Mouse (Mus musculus) neural tube, embryonic 12.5 days (tissue): ENCODE results near the gene Gm28308. TPM values are rescaled to one million over a fixed set of nuclear protein-coding genes. Genes with fewer than 3 reads are reported as not detected.

Source experiments
- ATAC-seq: fragments of 200-750 bp; cut with Nextera tagmentation; 2 replicates; pipeline ENCODE4 v1.8.0; 2017; ENCODE audit warnings: low read depth, mild to moderate bottlenecking, moderate TSS enrichment, moderate library complexity; ENCODE audit not compliant: low FRiP score
- H3K27ac ChIP-seq: fragments of 300-500 bp; sonication (generic); 2 replicates; pipeline ENCODE4 v1.5.1; 2016
- H3K27me3 ChIP-seq: fragments of 300-500 bp; sonication (generic); replicated peaks from 2 replicates; pipeline ENCODE4 v1.6.1; 2016; ENCODE audit warnings: mild to moderate bottlenecking
- H3K36me3 ChIP-seq: fragments of 300-500 bp; sonication (generic); 2 replicates; pipeline ENCODE4 v1.6.1; 2016; ENCODE audit warnings: mild to moderate bottlenecking
- H3K4me1 ChIP-seq: fragments of 300-500 bp; sonication (generic); 2 replicates; pipeline ENCODE4 v1.6.1; 2016
- H3K4me2 ChIP-seq: fragments of 300-500 bp; sonication (generic); replicated peaks from 2 replicates; pipeline ENCODE4 v1.6.1; 2016; ENCODE audit warnings: mild to moderate bottlenecking
- H3K4me3 ChIP-seq: fragments of 300-500 bp; sonication (generic); 2 replicates; pipeline ENCODE4 v1.5.1; 2016
- H3K9ac ChIP-seq: fragments of 300-500 bp; sonication (generic); 2 replicates; pipeline ENCODE4 v1.6.1; 2016; ENCODE audit warnings: mild to moderate bottlenecking
- H3K9me3 ChIP-seq: fragments of 300-500 bp; sonication (generic); 2 replicates; pipeline ENCODE4 v1.6.1; 2016; ENCODE audit warnings: mild to moderate bottlenecking
- WGBS: fragments of 180-500 bp; shearing (Covaris S2); methylation state at CpG from one replicate; pipeline ENCODE4 v1.1.7; 2016; 5-methylcytosine and 5-hydroxymethylcytosine counted together
- polyA plus RNA-seq: library from polyadenylated mRNA; unstranded; fragments of >200 nt; fragmentation: Nextera tagmentation; extraction: Ambion mirVana; gene quantifications from 2 replicates; pipeline ENCODE4 v1.2.1, GENCODE M21; 2016

Gene Gm28308
- polyA plus RNA-seq, 1 experiment from 2014 or later: not detected

DNA sequence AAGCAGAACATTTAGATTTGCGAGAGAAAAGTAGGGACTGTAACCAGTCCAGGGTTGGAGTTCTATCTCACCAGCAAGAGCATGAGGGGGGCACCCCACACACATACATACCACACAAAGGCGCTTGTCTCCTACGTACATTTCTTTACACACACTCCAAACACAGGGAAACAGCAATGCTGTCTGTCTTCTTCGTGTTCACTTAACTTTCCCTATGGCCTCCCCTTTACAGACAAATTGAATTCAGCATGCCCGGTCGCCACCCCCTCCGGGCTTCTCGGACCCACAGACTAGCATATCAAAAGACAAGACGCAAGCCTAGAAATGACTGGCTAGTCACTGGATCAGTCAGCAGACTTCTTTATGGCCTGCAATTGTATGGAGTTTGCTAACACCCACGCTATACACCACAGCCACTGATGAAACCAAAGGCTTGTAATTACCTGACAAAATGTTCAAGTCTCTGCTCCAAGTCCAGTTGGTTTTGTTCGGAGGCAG, 32.9 kb downstream of the Gm28308 start:
- H3K9ac ChIP-seq: peak overlapping the region; percentile 93
- no peaks in the 10 kb centered on the region for H3K27me3 ChIP-seq
- WGBS: 3% methylated on average over 11 of the region's 11 CpGs

DNA sequence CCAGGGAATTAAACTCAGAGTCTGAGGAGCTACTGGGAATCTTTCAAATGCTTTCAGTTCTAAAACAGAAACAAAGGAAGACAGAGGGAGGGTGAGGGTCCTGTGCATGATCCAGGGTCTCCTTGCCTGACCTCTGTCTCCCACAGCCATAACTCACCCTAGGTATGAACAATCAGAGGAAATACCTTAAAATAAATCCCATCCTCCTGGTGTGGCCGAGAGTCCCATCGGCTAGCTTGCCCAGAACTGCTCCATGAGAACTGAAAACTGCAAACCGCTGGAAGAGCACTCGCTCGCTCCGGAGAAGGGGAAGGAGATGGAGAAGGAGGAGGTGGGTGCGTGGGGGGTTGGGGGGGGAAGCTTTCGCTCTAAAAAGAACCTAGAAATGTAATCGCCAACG, 33.4 kb downstream of the Gm28308 start:
- 2% methylated on average over 10 of the region's 10 CpGs for WGBS
- H3K4me1 ChIP-seq: peaks cover 91% of the 10 kb centered on the region
- H3K9ac ChIP-seq: peak overlapping the region; percentile 93
- H3K27me3 ChIP-seq: no peaks in the 10 kb centered on the region
- no peaks in the 10 kb centered on the region for H3K9me3 ChIP-seq
- ATAC-seq: no peak
- peak overlapping the region; percentile 100 for H3K27ac ChIP-seq
- H3K4me2 ChIP-seq: peak overlapping the region; percentile 99
- peaks cover 14% of the 10 kb centered on the region for H3K36me3 ChIP-seq
- peak overlapping the region; percentile 78 for H3K4me3 ChIP-seq

More for the DNA sequence above, 32.9 kb downstream of the Gm28308 start:
- Histone ChIP-seq H3K4me3 (peak overlapping the region; percentile 78), H3K36me3 (peaks cover 14% of the 10 kb centered on the region), H3K27ac (peak overlapping the region; percentile 100), H3K4me1 (peaks cover 92% of the 10 kb centered on the region), H3K4me2 (peak overlapping the region; percentile 99), H3K9me3 (no peaks in the 10 kb centered on the region)
- no peak for ATAC-seq

DNA sequence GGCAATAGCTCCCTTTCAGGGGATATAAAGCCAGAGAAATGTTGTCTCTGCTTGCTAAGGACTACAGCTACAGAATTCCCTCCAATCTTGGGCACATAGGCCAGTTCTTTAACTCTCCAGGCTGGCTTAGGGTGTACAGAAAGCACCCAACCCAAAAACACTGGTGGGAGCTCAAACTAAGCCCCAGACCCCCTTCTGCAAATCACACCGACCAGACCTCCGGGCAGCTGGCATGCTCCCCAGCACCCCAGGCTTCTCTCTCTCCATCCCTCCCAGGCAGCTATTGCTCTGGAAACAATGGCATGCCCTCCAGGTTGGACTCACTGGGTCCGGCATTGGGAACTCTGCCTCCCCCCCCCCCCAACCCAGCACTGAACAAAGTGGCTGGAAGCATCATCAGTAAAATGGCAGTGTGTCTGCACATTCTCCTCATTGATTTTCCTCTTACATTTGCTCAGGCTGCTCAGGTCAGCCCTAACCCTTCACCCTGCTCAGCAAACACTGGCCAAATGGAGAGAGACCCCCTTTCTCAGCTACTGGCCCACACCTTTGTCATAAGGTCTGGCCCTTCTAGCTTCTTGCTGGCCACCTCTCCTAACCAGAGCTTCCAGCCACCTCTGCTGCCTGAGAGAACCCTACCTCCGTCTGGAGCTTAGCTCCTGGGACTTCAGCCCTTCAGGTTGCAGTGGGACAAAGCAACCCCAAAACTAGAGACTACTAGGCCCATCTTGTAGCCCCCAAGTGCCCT, 34.0 kb downstream of the Gm28308 start:
- H3K4me1 ChIP-seq: peaks cover 88% of the 10 kb centered on the region
- peaks cover 14% of the 10 kb centered on the region for H3K36me3 ChIP-seq
- H3K27me3 ChIP-seq: no peaks in the 10 kb centered on the region
- H3K4me2 ChIP-seq: peak overlapping the region; percentile 99
- H3K27ac ChIP-seq: peak overlapping the region; percentile 100
- ATAC-seq: no peak
- H3K9ac ChIP-seq: peak overlapping the region; percentile 93
- peak overlapping the region; percentile 78 for H3K4me3 ChIP-seq
- under 1% methylated on average over 4 of the region's 4 CpGs for WGBS
- no peaks in the 10 kb centered on the region for H3K9me3 ChIP-seq

DNA sequence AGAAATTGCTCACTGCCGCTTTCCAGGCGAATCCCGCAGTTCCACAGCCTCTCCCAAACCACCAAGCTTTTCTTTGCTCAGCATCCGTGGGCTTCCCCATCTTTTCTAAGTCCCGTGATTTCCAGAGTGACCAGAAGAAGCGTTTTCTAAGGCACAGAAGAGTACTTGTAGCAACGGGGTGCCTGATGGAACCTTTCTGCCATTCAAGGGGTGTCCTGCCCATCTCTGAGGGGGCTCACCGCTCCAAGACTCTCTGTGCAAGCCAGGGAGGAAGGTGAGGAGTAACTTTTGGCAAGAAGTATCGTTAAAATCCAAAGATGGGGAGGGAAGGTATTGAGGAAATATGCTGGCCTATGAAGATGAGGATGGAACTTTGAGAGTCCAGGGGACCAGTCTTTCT, 35.3 kb downstream of the Gm28308 start:
- peak overlapping the region; percentile 99 for H3K4me2 ChIP-seq
- peak overlapping the region; percentile 78 for H3K4me3 ChIP-seq
- no peaks in the 10 kb centered on the region for H3K27me3 ChIP-seq
- peak overlapping the region; percentile 100 for H3K27ac ChIP-seq
- H3K9ac ChIP-seq: peak overlapping the region; percentile 93
- H3K9me3 ChIP-seq: no peaks in the 10 kb centered on the region
- WGBS: 3% methylated on average over 9 of the region's 9 CpGs
- H3K36me3 ChIP-seq: peaks cover 14% of the 10 kb centered on the region
- H3K4me1 ChIP-seq: peaks cover 85% of the 10 kb centered on the region
- no peak for ATAC-seq

DNA sequence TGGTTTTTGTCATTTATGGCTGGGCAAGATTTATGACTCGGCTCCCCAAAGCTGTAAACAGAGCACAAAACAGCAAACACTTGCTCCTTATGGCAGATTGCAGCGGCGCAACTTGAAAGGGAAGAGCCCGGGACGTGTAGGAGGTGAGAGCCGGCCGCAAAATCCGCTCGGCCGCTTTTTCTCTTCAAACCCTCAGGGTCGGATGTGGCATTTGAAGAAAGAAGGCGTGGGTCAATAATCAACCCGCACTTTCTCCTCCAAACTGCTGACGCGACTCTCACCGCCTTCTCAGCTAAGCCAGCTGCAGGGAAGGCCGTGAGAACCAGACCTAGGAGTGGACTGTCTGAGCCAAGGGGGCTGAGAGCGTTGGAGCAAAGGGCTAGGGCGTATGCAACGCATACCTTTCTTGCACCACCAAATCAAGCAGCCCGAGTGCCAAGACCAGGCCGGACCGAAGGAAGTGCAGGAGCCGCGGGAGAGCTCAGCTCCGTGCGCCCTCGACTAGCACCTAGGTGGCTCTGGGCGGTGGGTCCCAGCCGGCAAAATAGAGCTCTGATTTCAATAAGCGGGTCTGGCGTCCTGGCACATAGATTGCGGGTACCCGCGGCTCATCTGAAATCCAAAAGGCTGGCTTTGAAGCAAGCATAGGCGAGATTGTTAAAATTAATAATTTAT, 35.9 kb downstream of the Gm28308 start, which contains the start of gene 5730596B20Rik:
TSS of gene 5730596B20Rik (plus strand) at position 438 of the 675 bp plus-strand sequence.
- Histone ChIP-seq H3K36me3 (peaks cover 15% of the 10 kb centered on the region), H3K4me1 (peaks cover 83% of the 10 kb centered on the region), H3K9me3 (no peaks in the 10 kb centered on the region), H3K4me2 (peak within 1 kb of the TSS; percentile 99), H3K27ac (peak within 1 kb of the TSS; percentile 100), H3K4me3 (peak within 1 kb of the TSS; percentile 78), H3K27me3 (no peaks in the 10 kb centered on the region), H3K9ac (peak within 1 kb of the TSS; percentile 93)
- ATAC-seq: peak; percentile 38
- WGBS: under 1% methylated on average over 36 of the region's 36 CpGs

DNA sequence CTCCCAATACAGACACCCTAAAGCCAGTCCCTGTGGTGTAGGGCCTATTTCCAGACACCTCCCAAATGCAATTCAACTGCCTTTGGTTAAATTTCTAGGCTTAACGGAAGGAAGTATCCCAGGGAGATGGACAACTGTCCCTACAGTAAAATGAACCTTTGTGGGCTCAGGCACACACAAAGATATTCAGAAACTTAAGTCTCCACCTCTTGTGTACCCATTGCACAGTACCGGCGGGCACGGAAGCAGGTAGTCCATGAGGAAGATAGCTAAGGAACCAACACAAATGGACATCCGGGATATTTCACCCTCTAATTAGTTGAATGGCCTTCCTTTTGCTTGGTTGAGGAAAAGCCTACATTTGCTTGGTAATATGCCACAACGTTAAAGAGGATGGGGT, 36.7 kb downstream of the Gm28308 start:
- Histone ChIP-seq H3K9me3 (no peaks in the 10 kb centered on the region), H3K36me3 (peaks cover 13% of the 10 kb centered on the region; the same call in 1 of the 2 replicates), H3K4me3 (peak overlapping the region; percentile 78), H3K4me2 (peak overlapping the region; percentile 99), H3K27me3 (no peaks in the 10 kb centered on the region), H3K4me1 (peaks cover 83% of the 10 kb centered on the region), H3K9ac (peak overlapping the region; percentile 93), H3K27ac (peak overlapping the region; percentile 100)
- under 1% methylated on average over 6 of the region's 6 CpGs for WGBS
- ATAC-seq: no peak

DNA sequence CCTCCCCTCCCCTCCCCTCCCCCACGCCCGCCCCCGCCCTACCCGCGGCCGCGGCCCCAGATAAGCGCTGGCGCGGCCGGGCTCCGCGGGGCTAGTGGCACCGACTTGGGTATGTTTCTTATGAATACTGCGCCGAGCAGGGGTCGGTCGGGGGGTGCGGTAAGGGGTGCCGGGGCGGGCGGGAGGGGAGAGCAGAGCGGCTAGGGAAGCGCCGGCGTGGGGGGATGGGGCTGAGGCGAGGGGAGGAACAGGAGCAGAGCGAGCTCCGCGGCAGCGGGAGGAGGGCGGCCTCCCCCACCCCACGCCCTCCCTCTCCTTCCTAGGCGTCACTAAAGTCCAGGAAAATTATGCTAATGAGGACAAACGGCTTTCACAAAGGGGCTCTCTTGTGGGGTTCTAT, 37.3 kb downstream of the Gm28308 start:
- H3K4me2 ChIP-seq: peak overlapping the region; percentile 99
- H3K36me3 ChIP-seq: peaks cover 7% of the 10 kb centered on the region; the same call in 1 of the 2 replicates
- H3K9ac ChIP-seq: peak overlapping the region; percentile 93

DNA sequence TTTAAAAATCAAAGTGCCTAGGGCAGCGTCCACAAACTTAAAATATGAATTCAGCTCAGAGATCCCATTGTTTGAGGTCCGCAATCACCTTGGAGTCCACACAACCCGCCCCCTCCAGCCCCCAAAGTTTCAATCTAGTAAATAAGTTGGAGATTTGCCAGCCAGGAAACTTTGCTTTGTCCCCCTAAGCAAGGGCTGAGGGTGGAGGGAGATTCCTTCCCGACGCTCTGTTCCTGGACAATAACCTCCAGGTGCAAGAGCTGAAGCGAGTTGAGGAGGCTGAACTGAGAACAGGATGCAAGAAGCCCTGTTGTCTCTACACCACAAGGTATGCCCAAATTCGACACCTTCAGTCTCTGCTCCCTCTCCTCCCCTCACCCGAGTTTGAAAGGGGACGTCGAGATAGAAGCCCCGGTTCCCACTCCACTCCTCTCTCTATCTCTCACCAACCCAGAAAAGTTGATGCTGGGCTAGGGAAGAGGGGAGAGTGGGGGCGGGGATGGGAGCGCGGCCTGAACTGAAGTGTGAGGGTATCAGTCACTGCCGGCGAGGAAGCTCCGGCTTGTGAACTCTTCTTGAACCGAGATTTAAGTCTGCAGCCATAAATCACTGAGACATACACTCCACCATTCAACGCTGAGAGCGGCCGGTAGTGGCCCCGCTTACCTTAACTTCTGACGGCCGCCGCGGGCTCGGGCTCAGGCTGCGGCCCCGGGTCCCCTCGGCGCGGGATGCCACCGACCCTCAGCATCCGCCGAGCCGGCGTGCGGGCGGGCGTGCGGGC, 38.0 kb downstream of the Gm28308 start:
- Histone ChIP-seq H3K9me3 (no peaks in the 10 kb centered on the region), H3K4me1 (peaks cover 83% of the 10 kb centered on the region), H3K36me3 (peaks cover 12% of the 10 kb centered on the region), H3K9ac (peak overlapping the region; percentile 93), H3K27me3 (no peaks in the 10 kb centered on the region), H3K4me3 (peak overlapping the region; percentile 78), H3K27ac (peak overlapping the region; percentile 100), H3K4me2 (peak overlapping the region; percentile 99)
- ATAC-seq: peak; percentile 62
- WGBS: under 1% methylated on average over 41 of the region's 41 CpGs

More for the DNA sequence above, 37.3 kb downstream of the Gm28308 start:
- Histone ChIP-seq H3K4me1 (peaks cover 83% of the 10 kb centered on the region), H3K9me3 (no peaks in the 10 kb centered on the region), H3K27me3 (no peaks in the 10 kb centered on the region), H3K27ac (peak overlapping the region; percentile 100), H3K4me3 (peak overlapping the region; percentile 78)
- 3% methylated on average over 22 of the region's 35 CpGs for WGBS
- peak; percentile 55 for ATAC-seq

DNA sequence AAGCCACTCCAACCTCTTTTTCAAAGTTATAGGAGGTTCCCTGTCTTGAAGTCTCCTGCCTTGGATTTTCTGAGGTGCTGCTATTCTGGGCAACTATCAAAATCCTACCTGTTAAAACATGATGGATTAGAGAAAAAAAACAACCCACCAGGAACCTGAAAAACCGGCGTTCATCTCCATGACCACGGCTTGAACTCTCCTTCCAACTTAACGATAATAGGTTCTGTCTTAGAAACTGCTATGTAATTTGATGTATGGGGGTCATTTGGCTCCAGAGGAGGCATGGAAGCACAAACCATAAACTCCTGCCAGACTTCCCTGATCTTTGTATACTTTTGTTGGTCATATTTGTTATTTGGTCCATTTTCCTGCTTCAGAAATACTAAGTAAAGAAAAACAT, 39.5 kb downstream of the Gm28308 start:
- ATAC-seq: no peak
- Histone ChIP-seq H3K9me3 (no peaks in the 10 kb centered on the region), H3K4me3 (peak overlapping the region; percentile 32), H3K27ac (no peak overlapping the region; the same call in 1 of the 2 replicates), H3K4me1 (peaks cover 79% of the 10 kb centered on the region), H3K36me3 (peaks cover 20% of the 10 kb centered on the region), H3K27me3 (no peaks in the 10 kb centered on the region), H3K9ac (peak overlapping the region; percentile 99), H3K4me2 (peak overlapping the region; percentile 99)
- 1% methylated on average over 4 of the region's 4 CpGs for WGBS

DNA sequence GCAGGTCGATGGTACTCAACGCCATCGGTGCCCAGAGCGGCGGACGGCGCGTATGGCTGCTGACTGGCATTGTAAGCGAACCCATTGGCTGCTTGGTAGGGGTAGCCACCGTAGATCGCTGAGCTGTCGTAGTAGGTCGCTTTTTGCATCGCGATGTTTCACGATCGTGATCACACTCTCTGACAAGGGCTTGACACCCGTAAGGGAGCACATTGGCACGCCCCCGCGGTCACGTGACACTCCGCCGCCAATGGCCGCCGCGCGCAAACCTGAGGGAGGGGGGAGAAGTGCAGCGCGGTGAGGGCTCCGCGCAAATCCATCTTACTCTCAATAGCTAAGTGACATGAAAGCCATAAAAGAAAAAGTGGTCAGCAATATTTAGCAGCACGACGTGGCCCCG, 40.6 kb downstream of the Gm28308 start:
- H3K9me3 ChIP-seq: no peaks in the 10 kb centered on the region
- peak overlapping the region; percentile 32 for H3K4me3 ChIP-seq
- peaks cover 21% of the 10 kb centered on the region for H3K36me3 ChIP-seq
- H3K4me1 ChIP-seq: peaks cover 80% of the 10 kb centered on the region
- no peaks in the 10 kb centered on the region for H3K27me3 ChIP-seq
- peak overlapping the region; percentile 96 for H3K27ac ChIP-seq
- H3K9ac ChIP-seq: peak overlapping the region; percentile 99
- WGBS: under 1% methylated on average over 35 of the region's 35 CpGs
- H3K4me2 ChIP-seq: peak overlapping the region; percentile 99
- peak; percentile 55 for ATAC-seq

DNA sequence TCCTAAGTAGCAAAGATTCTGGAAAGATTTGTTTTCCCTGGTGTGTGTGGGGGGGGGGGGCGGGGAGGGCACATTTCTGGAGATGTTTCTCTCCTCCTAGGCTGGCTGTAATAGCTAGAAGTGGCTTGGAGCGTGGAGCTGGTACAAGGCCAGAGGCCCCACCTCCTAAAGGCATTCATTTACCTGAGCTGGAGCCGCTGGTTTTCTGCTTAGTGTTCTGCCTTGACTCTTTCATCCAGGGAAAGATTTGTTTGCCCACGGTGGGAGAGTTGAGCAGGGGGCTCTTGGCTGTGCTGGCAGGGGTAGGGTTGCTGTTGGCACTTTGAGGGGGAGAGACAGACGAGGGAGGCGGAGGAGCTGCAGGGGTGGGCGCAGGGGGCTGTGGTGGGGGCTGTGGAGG, 41.2 kb downstream of the Gm28308 start:
- 7% methylated on average over 7 of the region's 7 CpGs for WGBS
- Histone ChIP-seq H3K4me1 (peaks cover 81% of the 10 kb centered on the region), H3K9ac (peak overlapping the region; percentile 99), H3K9me3 (no peaks in the 10 kb centered on the region), H3K4me3 (peak overlapping the region; percentile 32), H3K36me3 (peaks cover 21% of the 10 kb centered on the region), H3K4me2 (peak overlapping the region; percentile 99), H3K27ac (peak overlapping the region; percentile 96), H3K27me3 (no peaks in the 10 kb centered on the region)
- no peak for ATAC-seq
